In the genomic region with DNA sequence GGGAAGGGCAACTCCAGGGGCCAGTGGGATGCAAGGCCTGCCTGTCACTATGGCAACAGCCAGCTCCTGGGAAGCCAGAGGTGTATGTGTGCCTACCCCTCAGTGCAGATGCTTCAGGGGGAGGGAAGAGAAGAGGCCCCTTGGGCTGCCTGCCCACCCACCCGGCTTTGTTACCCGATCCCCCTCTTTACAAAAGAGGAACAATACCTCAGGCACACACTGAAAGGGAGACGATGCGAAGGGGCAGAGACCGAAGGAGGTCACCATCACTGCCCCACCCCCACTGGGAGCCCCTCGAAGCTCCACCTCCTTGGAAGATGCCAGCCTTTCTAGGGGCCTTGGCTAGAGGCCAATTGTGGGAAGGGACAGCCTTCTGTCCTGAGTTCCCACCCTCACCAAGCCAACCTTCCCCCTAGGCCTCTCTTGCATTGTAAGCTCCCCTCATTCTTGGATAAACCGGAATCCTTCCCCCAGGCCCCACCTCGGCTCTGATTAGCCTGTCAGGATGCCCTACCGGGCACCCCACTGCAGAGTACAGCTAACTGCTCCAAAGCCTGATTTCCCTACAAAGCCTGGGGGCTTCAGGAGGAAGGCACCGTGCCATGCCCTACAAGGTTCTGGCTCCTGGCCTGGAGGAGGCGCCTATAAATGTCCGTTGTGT, we compare ENCODE assay signal across 11 mouse cellular contexts. TPM values are rescaled to one million over a fixed set of nuclear protein-coding genes. Genes with fewer than 3 reads are reported as not detected.
DNase-seq lines count a peak whose midpoint lies in the region; ATAC-seq and TF ChIP-seq lines count a peak whose summit lies in the region.
"Had no signal": no experiment of that assay in that cellular context is flagged by ENCODE, and none has a peak within 500 bp of the region (broad histone marks: within the 10 kb centered on the region; RNA-seq: fewer than 3 reads in every experiment).

No protein-coding gene starts in this region.

- H3K36me3 ChIP-seq in lung, embryonic 14.5 days (ENCODE audit: insufficient read depth), result no peaks in the 10 kb centered on the region
- no peaks in the 10 kb centered on the region for H3K36me3 ChIP-seq in lung, postnatal 0 days (ENCODE audit: insufficient read depth, low read length)
- no peaks in the 10 kb centered on the region for H3K36me3 ChIP-seq in forebrain, embryonic 11.5 days (ENCODE audit: control insufficient read depth, insufficient read depth, low read length)
- H3K36me3 ChIP-seq in limb, embryonic 12.5 days, result no peaks in the 10 kb centered on the region
- no peaks in the 10 kb centered on the region for H3K36me3 ChIP-seq in neural tube, embryonic 14.5 days (ENCODE audit: control insufficient read depth, insufficient read depth, low read length)
- H3K36me3 ChIP-seq in liver, postnatal 0 days (replicated peaks; ENCODE audit: insufficient read depth, low read length), result no peaks in the 10 kb centered on the region

- no peak overlapping the region for H3K27ac ChIP-seq in lung, embryonic 14.5 days (ENCODE audit: low read depth)
- H3K27ac ChIP-seq in lung, postnatal 0 days (ENCODE audit: low read length), result no peak overlapping the region
- H3K27ac ChIP-seq in forebrain, embryonic 11.5 days (ENCODE audit: low read depth, low read length), result peak overlapping the region; percentile 96
- H3K27ac ChIP-seq in limb, embryonic 12.5 days, result peak overlapping the region; percentile 71
- peak overlapping the region; percentile 56; the same call in 1 of the 2 replicates for H3K27ac ChIP-seq in neural tube, embryonic 14.5 days (ENCODE audit: low read depth, low read length)
- no peak overlapping the region for H3K27ac ChIP-seq in liver, postnatal 0 days (ENCODE audit: low read depth)
- H3K27ac ChIP-seq: kidney, postnatal 0 days had no signal

- no peak for ATAC-seq in lung, embryonic 14.5 days (ENCODE audit: insufficient read depth)
- no peak for ATAC-seq in lung, postnatal 0 days
- peak; percentile 88 for ATAC-seq in forebrain, embryonic 11.5 days (replicated peaks; ENCODE audit: low FRiP score)
- ATAC-seq in limb, embryonic 12.5 days (ENCODE audit: insufficient number of reproducible peaks, insufficient read depth, low FRiP score, low TSS enrichment, low read depth), result no peak
- peak; percentile 78 for ATAC-seq in neural tube, embryonic 14.5 days (ENCODE audit: low read depth)
- no peak for ATAC-seq in liver, postnatal 0 days

- no peak overlapping the region for H3K4me2 ChIP-seq in lung, embryonic 14.5 days
- H3K4me2 ChIP-seq in lung, postnatal 0 days (replicated peaks; ENCODE audit: low read depth, low read length), result no peak overlapping the region
- peak overlapping the region; percentile 31; the same call in 1 of the 2 replicates for H3K4me2 ChIP-seq in forebrain, embryonic 11.5 days (ENCODE audit: low read depth, low read length, severe bottlenecking)
- peak overlapping the region; percentile 13 for H3K4me2 ChIP-seq in limb, embryonic 12.5 days
- H3K4me2 ChIP-seq in neural tube, embryonic 14.5 days (ENCODE audit: low read depth, low read length), result no peak overlapping the region
- H3K4me2 ChIP-seq in liver, postnatal 0 days (ENCODE audit: low read depth, low read length), result no peak overlapping the region
- H3K4me2 ChIP-seq: liver, embryonic 11.5 days had no signal

- TF ChIP-seq EP300 in lung, postnatal 0 days (IDR thresholded peaks at IDR 0.05), result no peak
- TF ChIP-seq EP300 in liver, postnatal 0 days (IDR thresholded peaks at IDR 0.05; ENCODE audit: low read depth), result no peak

- H3K9me3 ChIP-seq in lung, embryonic 14.5 days (ENCODE audit: low read depth, low read length), result no peaks in the 10 kb centered on the region
- H3K9me3 ChIP-seq in lung, postnatal 0 days (ENCODE audit: low read length), result no peaks in the 10 kb centered on the region
- H3K9me3 ChIP-seq in forebrain, embryonic 11.5 days (ENCODE audit: control insufficient read depth, low read length), result peaks cover 3% of the 10 kb centered on the region; the same call in 1 of the 2 replicates
- peaks cover 12% of the 10 kb centered on the region; the same call in 1 of the 2 replicates for H3K9me3 ChIP-seq in limb, embryonic 12.5 days
- no peaks in the 10 kb centered on the region for H3K9me3 ChIP-seq in neural tube, embryonic 14.5 days (ENCODE audit: control insufficient read depth, low read length)
- peaks cover 5% of the 10 kb centered on the region for H3K9me3 ChIP-seq in liver, postnatal 0 days (ENCODE audit: low read length)

- no peaks in the 10 kb centered on the region; the same call in 1 of the 2 replicates for H3K4me1 ChIP-seq in lung, embryonic 14.5 days (ENCODE audit: insufficient read depth)
- H3K4me1 ChIP-seq in lung, postnatal 0 days (ENCODE audit: insufficient read depth, low read depth, low read length), result no peaks in the 10 kb centered on the region; the same call in none of the 2 replicates
- H3K4me1 ChIP-seq in forebrain, embryonic 11.5 days (replicated peaks; ENCODE audit: control insufficient read depth, insufficient read depth, low read length), result peaks cover 39% of the 10 kb centered on the region
- peaks cover 45% of the 10 kb centered on the region for H3K4me1 ChIP-seq in limb, embryonic 12.5 days (replicated peaks)
- H3K4me1 ChIP-seq in neural tube, embryonic 14.5 days (ENCODE audit: control insufficient read depth, insufficient read depth, low read length), result peaks cover 8% of the 10 kb centered on the region; the same call in 1 of the 2 replicates
- H3K4me1 ChIP-seq in liver, postnatal 0 days (ENCODE audit: insufficient read depth), result peaks cover 10% of the 10 kb centered on the region

- 12% methylated on average over 12 of the region's 12 CpGs for WGBS in lung, embryonic 14.5 days
- WGBS in lung, postnatal 0 days, result 26% methylated on average over 12 of the region's 12 CpGs
- 7% methylated on average over 12 of the region's 12 CpGs for WGBS in forebrain, embryonic 11.5 days
- 7% methylated on average over 12 of the region's 12 CpGs for WGBS in limb, embryonic 12.5 days
- 1% methylated on average over 11 of the region's 12 CpGs for WGBS in neural tube, embryonic 14.5 days
- 36% methylated on average over 12 of the region's 12 CpGs for WGBS in liver, postnatal 0 days (ENCODE audit: insufficient replicate concordance)

- peak; percentile 34 for DNase-seq in lung, embryonic 14.5 days
- no peak for DNase-seq in lung, postnatal 0 days (ENCODE audit: low spot score)
- peak; percentile 96 for DNase-seq in forebrain, embryonic 11.5 days (ENCODE audit: low spot score)
- no peak for DNase-seq in T-cell, adult 2 months (ENCODE audit: low spot score)
- no peak for DNase-seq in liver, postnatal 0 days
- DNase-seq in left cerebral cortex, postnatal 14 days (ENCODE audit: low spot score in 2 of 2), result no peak
- DNase-seq: adrenal gland, postnatal 36 days had no signal

- no peak overlapping the region for H3K9ac ChIP-seq in lung, embryonic 14.5 days
- no peak overlapping the region for H3K9ac ChIP-seq in lung, postnatal 0 days (replicated peaks; ENCODE audit: low read depth)
- H3K9ac ChIP-seq in forebrain, embryonic 11.5 days (ENCODE audit: low read length), result peak overlapping the region; percentile 43
- H3K9ac ChIP-seq in limb, embryonic 12.5 days (replicated peaks), result no peak overlapping the region
- H3K9ac ChIP-seq in neural tube, embryonic 14.5 days (replicated peaks; ENCODE audit: low read depth, low read length), result no peak overlapping the region
- H3K9ac ChIP-seq in liver, postnatal 0 days (replicated peaks), result no peak overlapping the region

- intact Hi-C loops in left cerebral cortex, postnatal 14 days (cut with DNase I), result no loop called here

- H3K27me3 ChIP-seq in lung, embryonic 14.5 days (ENCODE audit: insufficient read depth, low read length), result peaks cover 21% of the 10 kb centered on the region
- H3K27me3 ChIP-seq in lung, postnatal 0 days (replicated peaks; ENCODE audit: insufficient read depth, low read length), result peaks cover 12% of the 10 kb centered on the region; the same call in 1 of the 2 replicates
- H3K27me3 ChIP-seq in forebrain, embryonic 11.5 days (ENCODE audit: control insufficient read depth, insufficient read depth, low read length), result no peaks in the 10 kb centered on the region
- H3K27me3 ChIP-seq in limb, embryonic 12.5 days, result peaks cover 25% of the 10 kb centered on the region
- H3K27me3 ChIP-seq in neural tube, embryonic 14.5 days (ENCODE audit: control insufficient read depth, insufficient read depth, low read length), result 0 out of 2 replicates have a peak, but pooled peaks cover 5% of the 10 kb centered on the region
- peaks cover 29% of the 10 kb centered on the region for H3K27me3 ChIP-seq in liver, postnatal 0 days (ENCODE audit: insufficient read depth, low read length)

- no peak overlapping the region for H3K4me3 ChIP-seq in lung, embryonic 14.5 days (ENCODE audit: low read depth, low read length)
- H3K4me3 ChIP-seq in lung, postnatal 0 days (ENCODE audit: low read depth, low read length), result no peak overlapping the region
- no peak overlapping the region for H3K4me3 ChIP-seq in forebrain, embryonic 11.5 days (ENCODE audit: low read depth, low read length)
- H3K4me3 ChIP-seq in limb, embryonic 12.5 days (replicated peaks), result no peak overlapping the region
- H3K4me3 ChIP-seq in neural tube, embryonic 14.5 days (ENCODE audit: low read depth, low read length), result no peak overlapping the region
- no peak overlapping the region for H3K4me3 ChIP-seq in liver, postnatal 0 days (ENCODE audit: low read depth, low read length)

- no peak for TF ChIP-seq CTCF in lung, embryonic 14.5 days (IDR thresholded peaks at IDR 0.05; ENCODE audit: low read depth)
- TF ChIP-seq CTCF in lung, postnatal 0 days (IDR thresholded peaks at IDR 0.05), result no peak
- no peak for TF ChIP-seq CTCF in liver, postnatal 0 days (IDR thresholded peaks at IDR 0.05; ENCODE audit: low read depth)

RNA-seq across cellular contexts. Expression of a gene that starts 2.8 kb away (rescaled TPM):
- 0.43 and 0.65 TPM in 2 replicates for polyA plus RNA-seq in lung, embryonic 14.5 days (2014; fragmentation: Nextera tagmentation; extraction: Ambion mirVana)
- polyA plus RNA-seq in lung, postnatal 0 days (2015; fragmentation: Nextera tagmentation; extraction: Ambion mirVana), result 0.19 and 0.33 TPM in 2 replicates
- 19.5 and 19.7 TPM in 2 replicates for polyA plus RNA-seq in forebrain, embryonic 11.5 days (2014; fragmentation: Nextera tagmentation; extraction: Ambion mirVana)
- 9.2 and 10.3 TPM in 2 replicates for polyA plus RNA-seq in limb, embryonic 12.5 days (2016; fragmentation: Nextera tagmentation; extraction: Ambion mirVana)
- polyA plus RNA-seq in neural tube, embryonic 14.5 days (2014; fragmentation: Nextera tagmentation; extraction: Ambion mirVana), result 10.0 and 12.0 TPM in 2 replicates
- polyA plus RNA-seq in liver, postnatal 0 days (2015; fragmentation: Nextera tagmentation; extraction: Ambion mirVana), result 0.16 and 0.25 TPM in 2 replicates
- 1 to 10 TPM; 6.2 to 6.8 TPM for total RNA-seq in left cerebral cortex, postnatal 14 days (2021)

Comparison
In these comparisons a context has a peak if more than half of its experiments do, and no peak if none do; other contexts are left out.
1. DNase-seq: peak in lung, embryonic 14.5 days (single experiment) and forebrain, embryonic 11.5 days (single experiment); none in lung, postnatal 0 days (single experiment), T-cell, adult 2 months (single experiment), liver, postnatal 0 days (single experiment) and left cerebral cortex, postnatal 14 days (0 of 2).
2. ATAC-seq: peak in forebrain, embryonic 11.5 days (single experiment) and neural tube, embryonic 14.5 days (single experiment); none in lung, embryonic 14.5 days (single experiment), lung, postnatal 0 days (single experiment), limb, embryonic 12.5 days (single experiment) and liver, postnatal 0 days (single experiment).
3. H3K27ac ChIP-seq: peak in forebrain, embryonic 11.5 days (single experiment), limb, embryonic 12.5 days (single experiment) and neural tube, embryonic 14.5 days (single experiment); none in lung, embryonic 14.5 days (single experiment), lung, postnatal 0 days (single experiment) and liver, postnatal 0 days (single experiment).
4. H3K4me2 ChIP-seq: peak in forebrain, embryonic 11.5 days (single experiment) and limb, embryonic 12.5 days (single experiment); none in lung, embryonic 14.5 days (single experiment), lung, postnatal 0 days (single experiment), neural tube, embryonic 14.5 days (single experiment) and liver, postnatal 0 days (single experiment).